Mouse (Mus musculus) left cerebral cortex, adult 11 months (tissue): Measurements from ENCODE around the gene Mkrn3.

ENCODE experiments used
- DNase-seq: peaks from one replicate; pipeline ENCODE4 v3.0.0; 2022; ENCODE audit warnings: low spot score

Mkrn3 gene

GRCm38 (mm10) chr7:62377313-62377712 lies 42.6 kb downstream of the Mkrn3 start:
- no peak for DNase-seq

DNA sequence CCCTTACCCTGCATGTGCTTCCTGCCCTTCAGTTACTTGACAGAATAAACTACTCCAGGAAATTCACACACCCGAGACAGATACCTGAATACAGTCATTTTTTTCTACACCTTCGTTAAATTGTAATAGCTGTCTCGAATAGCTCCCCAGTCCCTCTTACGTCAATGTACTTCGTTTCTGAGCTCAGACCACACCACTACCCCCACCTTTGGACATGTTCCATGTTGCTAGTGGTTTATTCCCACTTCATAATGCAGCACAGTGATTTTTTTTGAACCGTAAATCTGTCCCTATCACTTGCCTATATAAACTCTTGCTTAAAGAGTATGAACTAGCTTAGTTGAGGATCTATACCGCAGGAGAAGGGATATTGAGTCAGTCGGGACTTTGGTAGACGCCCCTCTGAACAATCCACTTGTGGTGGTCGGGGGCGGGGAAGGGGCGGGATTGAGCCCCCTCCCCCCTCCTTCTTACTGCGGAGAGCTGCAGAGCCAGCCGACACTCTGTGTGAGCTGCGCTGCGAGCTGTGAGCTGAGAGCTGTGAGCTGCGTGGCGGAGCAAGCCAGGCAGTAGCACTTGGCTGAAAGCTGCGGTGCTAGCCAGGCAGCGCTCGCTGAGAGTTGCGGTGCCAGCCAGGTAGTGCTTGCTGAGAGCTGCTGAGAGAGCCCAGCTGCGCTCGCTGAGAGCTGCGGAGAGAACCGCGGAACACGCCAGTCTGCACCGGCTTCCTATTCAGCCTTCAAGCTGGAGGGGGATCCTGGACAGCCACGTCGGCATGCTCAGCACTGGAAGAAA lies 43.2 kb downstream of the Mkrn3 start, which contains the start of gene Magel2:
Magel2 (plus strand) TSS at position 501 of the 795 bp plus-strand sequence.
- DNase-seq: no peak

- DNase-seq: no peak
Measured at GRCm38 (mm10) chr7:62375658-62376057, 44.3 kb downstream of the Mkrn3 start.
